Mouse (Mus musculus) layer of hippocampus, adult 8-10 months (tissue): ENCODE measurements at regions not wholly inside any gene's neighbourhood (a gene's known extent, or its start where the extent isn't known, plus 50 kb on each side); places are given as distances from the start of the nearest gene placed in this dataset.

Source experiments
- DNase-seq, 2 experiments: peaks; one replicate each; pipeline ENCODE4 v3.0.0; 2022; ENCODE audit warnings: low spot score in 2 of 2

GRCm38 (mm10) chr11:6785471-6785870 is 52.0 kb downstream of the Gm11983 start:
- DNase-seq: no peak

- no peak for DNase-seq
Observed at GRCm38 (mm10) chr11:6782826-6783225, 54.6 kb downstream of the Gm11983 start.

DNA sequence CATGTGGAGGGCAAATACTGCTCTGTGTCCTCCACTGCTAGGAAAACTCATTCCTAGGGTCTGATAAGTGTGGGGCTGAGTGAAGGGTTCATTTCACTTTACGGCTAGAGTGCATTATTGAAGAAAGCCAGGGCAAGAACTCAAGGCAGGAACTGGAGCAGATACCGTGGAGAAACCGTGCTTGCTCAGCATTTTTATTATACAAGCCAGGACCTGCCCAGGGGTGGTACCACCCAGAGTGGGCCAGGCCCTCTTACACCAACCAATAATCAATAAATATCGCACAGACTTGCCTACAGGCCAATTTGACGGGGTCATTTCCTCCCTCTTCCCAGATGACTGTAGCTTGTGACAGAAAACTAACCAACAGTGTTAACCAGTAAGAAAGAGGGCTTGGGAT is 57.7 kb downstream of the Gm11983 start:
- no peak for DNase-seq

- no peak for DNase-seq
Observed at GRCm38 (mm10) chr11:6778596-6779360, 58.7 kb downstream of the Gm11983 start.

DNA sequence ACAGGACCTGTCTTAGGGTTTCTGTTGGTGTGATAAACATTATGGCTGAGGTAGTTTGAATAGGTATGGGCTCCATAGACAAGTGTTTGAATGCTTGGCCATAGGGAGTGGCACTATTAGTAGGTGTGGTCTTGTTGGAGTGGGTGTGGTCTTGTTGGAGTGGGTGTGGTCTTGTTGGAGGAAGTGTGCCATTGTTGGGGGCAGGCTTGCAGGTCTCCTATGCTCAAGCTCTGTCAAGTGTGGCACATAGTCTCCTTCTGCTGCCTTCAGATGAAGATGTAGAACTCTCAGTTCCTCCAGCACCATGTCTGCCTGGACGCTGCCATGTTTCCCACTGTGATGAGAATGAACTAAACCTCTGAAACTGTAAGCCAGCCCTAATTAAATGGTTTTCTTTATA is 59.9 kb downstream of the Gm11983 start:
- no peak for DNase-seq

- DNase-seq: no peak
Observed at GRCm38 (mm10) chr11:6774656-6775055, 62.8 kb downstream of the Gm11983 start.

GRCm38 (mm10) chr11:6773951-6774350 is 63.5 kb downstream of the Gm11983 start:
- DNase-seq: no peak

DNA sequence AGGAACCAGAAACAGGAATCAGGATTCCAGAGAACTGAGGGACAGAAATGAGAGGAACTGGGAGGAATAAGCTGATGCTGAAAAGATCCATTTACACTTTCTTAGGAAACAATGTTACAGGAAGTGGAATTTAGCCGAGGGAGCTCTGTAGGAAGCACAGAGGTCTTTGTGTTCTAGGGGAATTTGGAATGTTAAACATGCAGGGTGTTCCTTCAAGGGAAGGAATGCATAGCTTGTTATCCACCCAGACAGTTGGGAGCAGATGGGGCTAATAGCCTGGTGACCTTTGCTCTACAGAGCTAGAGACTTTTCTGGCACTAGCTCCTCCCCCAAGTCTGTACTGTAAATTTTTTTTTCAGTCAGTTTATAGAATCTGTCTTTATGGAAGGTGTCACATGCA is 64.1 kb downstream of the Gm11983 start:
- DNase-seq: no peak

GRCm38 (mm10) chr11:6769437-6769765 is 68.1 kb downstream of the Gm11983 start:
- DNase-seq: no peak

- peak; percentile 35 to 76 for DNase-seq
Observed at GRCm38 (mm10) chr11:6768599-6769436, 68.6 kb downstream of the Gm11983 start.

GRCm38 (mm10) chr11:6766725-6767124 is 70.7 kb downstream of the Gm11983 start:
- no peak for DNase-seq

GRCm38 (mm10) chr11:6765333-6765957 is 72.0 kb downstream of the Gm11983 start:
- DNase-seq: peak; percentile 19 to 24

- no peak for DNase-seq
Observed at GRCm38 (mm10) chr11:6764186-6764585, 73.3 kb downstream of the Gm11983 start.

- no peak for DNase-seq
Observed at GRCm38 (mm10) chr11:6763001-6763400, 74.5 kb downstream of the Gm11983 start.

DNA sequence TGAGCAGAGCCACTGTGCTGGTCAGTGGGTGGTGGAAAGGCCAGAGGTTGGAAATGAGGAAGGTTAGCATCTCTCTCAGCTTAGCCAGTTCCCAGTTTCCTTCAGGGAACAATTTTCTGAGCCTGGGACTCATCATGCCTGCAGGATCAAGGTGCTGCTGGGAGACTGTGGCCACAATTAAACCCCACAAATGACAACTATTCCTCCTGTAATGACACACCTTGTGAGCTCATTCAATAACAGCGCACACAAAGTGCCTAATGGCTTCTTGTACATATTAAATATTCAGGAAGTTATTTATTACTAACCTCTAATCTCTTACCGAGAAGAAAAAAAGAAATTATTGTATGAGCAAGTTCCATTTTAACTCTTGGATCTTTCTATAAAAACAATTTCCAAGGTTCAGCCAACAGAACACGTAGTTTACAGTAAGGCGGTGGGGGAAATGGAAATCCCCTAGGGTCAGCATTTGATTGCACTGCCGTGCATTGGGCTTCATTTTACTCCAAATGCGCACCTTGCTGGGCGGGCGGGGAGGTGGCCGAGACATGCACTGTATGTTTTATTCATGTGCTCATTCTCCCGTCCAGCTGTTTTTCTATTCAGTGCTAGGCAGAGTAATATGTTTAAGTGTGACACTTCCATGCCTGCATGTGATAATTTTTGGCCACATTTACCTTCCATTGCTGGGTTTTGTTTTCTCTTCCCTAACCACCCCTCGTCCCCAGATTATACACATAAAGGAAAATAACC is 75.4 kb downstream of the Gm11983 start:
- no peak for DNase-seq

DNA sequence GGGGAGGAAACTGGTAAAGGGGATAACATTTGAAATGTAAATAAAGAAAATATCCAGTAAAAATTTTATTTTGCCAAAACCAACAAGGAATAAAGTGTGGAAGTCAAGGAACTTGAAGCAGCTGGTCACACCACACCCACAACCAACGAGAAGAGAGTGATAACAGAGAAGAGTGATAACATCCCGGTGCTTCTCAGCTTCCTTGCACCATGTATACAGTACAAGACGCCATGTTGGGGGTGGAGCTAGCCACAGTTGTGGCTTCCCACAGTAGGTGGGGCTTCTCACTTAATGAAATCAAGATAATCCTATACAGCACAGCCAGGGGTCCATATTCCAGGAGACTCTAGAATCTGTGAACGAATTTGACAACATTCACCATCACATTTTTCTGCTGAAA is 77.9 kb downstream of the Gm11983 start:
- no peak for DNase-seq

- no peak for DNase-seq
Observed at GRCm38 (mm10) chr11:6739439-6739838, 81.1 kb downstream of the Ramp3 start.

- no peak for DNase-seq
Observed at GRCm38 (mm10) chr11:6738581-6738980, 80.3 kb downstream of the Ramp3 start.

DNA sequence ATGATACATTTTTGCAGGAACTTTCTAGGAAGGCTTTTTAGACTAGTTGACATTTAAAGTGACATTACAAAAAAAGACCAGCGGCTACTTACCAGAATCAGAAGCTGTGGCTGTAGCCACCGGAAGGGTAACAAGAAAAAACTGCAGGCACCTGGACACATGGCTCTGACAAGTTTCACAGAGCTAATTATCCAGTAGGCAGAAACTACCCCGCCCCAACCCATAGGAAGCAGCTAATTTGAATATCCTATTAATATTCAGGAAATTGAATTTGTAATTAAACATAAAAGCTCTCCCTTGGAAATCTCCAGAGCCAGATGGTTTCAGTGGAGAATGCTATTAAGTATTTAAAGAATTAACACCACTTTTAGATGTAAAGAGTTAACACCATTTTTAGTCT is 79.8 kb downstream of the Ramp3 start:
- DNase-seq: no peak

- DNase-seq: no peak
Observed at GRCm38 (mm10) chr11:6734746-6735430, 76.6 kb downstream of the Ramp3 start.

DNA sequence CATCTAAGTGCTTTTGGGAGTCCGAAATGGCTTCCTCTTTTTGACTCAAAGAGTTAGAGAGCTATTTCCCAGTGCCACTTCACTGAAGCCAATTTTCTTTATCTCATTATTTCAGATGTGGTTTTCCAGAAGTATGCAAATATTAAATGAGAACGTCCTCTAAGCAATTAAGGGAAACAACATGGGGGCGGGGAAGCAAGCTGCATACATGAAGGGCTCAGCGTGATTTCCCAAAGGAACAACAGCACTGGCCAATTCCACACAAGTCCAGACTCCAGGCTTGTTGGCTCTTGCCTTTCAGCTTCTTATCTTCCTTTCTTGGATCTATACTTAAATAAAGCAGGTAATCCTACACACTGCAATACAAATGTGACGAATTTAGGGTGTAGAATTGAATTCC is 73.2 kb downstream of the Ramp3 start:
- DNase-seq: no peak
